Mouse (Mus musculus) C2C12 (cell line): ENCODE measurements around the gene Tmem131. TPM values are rescaled to one million over a fixed set of nuclear protein-coding genes. Genes with fewer than 3 reads are reported as not detected.
"Not testable (repeated sequence)": the region's sequence is repeated elsewhere in the genome, so short reads cannot be mapped to it uniquely, and the experiment has no call there.

ENCODE experiments used
- H3K27me3 ChIP-seq: one replicate; pipeline ENCODE4 v1.6.1; 2011; ENCODE audit not compliant: control insufficient read depth, insufficient read depth, insufficient read length
- H3K36me3 ChIP-seq: one replicate; pipeline ENCODE4 v1.6.1; 2011; ENCODE audit not compliant: control insufficient read depth, insufficient read depth
- H3K4me3 ChIP-seq: one replicate; pipeline ENCODE4 v1.5.1; 2011; ENCODE audit warnings: mild to moderate bottlenecking, control low read depth; ENCODE audit not compliant: poor library complexity, insufficient read depth, severe bottlenecking
- H3K79me2 ChIP-seq: one replicate; pipeline ENCODE4 v1.6.1; 2011; ENCODE audit not compliant: control insufficient read depth, insufficient read depth
- H3K79me3 ChIP-seq: one replicate; pipeline ENCODE4 v1.6.1; 2011; ENCODE audit warnings: low read depth, control low read depth
- H3ac ChIP-seq: one replicate; pipeline ENCODE3; 2011; ENCODE audit warnings: low read depth; ENCODE audit not compliant: control insufficient read depth, insufficient read length
- CEBPB ChIP-seq: IDR thresholded peaks from one replicate; pipeline ENCODE4 v1.6.1; 2011; ENCODE audit warnings: low read depth, mild to moderate bottlenecking, control low read depth, moderate library complexity
- CTCF ChIP-seq: IDR thresholded peaks from one replicate; pipeline ENCODE4 v1.5.1; 2011; ENCODE audit not compliant: control insufficient read depth, insufficient read depth, insufficient read length
- FOSL1 ChIP-seq: IDR thresholded peaks from one replicate; pipeline ENCODE4 v1.8.0; 2011; ENCODE audit warnings: mild to moderate bottlenecking, low read length; ENCODE audit not compliant: poor library complexity, insufficient read depth, severe bottlenecking
- MAX ChIP-seq: IDR thresholded peaks from one replicate; pipeline ENCODE4 v1.6.1; 2011; ENCODE audit warnings: mild to moderate bottlenecking, control low read depth
- MYOD1 ChIP-seq: IDR thresholded peaks from one replicate; pipeline ENCODE4 v1.6.1; 2011; ENCODE audit warnings: low read depth; ENCODE audit not compliant: control insufficient read depth, insufficient read length
- MYOG ChIP-seq: IDR thresholded peaks from one replicate; pipeline ENCODE4 v1.6.1; 2011; ENCODE audit not compliant: control insufficient read depth, insufficient read length; ENCODE audit errors: extremely low read depth
- USF1 ChIP-seq: IDR thresholded peaks from one replicate; pipeline ENCODE4 v1.6.1; 2011; ENCODE audit warnings: low read depth, mild to moderate bottlenecking, control low read depth, moderate library complexity
- polyA plus RNA-seq: library from polyadenylated mRNA; unstranded; fragments of >200 nt; fragmentation: generic; extraction: Trizol; gene quantifications from one replicate; pipeline ENCODE4 v1.2.1, GENCODE M21; 2012; ENCODE audit warnings: missing spikeins

The Tmem131 gene
- polyA plus RNA-seq, 1 experiment: 12.9 TPM

DNA sequence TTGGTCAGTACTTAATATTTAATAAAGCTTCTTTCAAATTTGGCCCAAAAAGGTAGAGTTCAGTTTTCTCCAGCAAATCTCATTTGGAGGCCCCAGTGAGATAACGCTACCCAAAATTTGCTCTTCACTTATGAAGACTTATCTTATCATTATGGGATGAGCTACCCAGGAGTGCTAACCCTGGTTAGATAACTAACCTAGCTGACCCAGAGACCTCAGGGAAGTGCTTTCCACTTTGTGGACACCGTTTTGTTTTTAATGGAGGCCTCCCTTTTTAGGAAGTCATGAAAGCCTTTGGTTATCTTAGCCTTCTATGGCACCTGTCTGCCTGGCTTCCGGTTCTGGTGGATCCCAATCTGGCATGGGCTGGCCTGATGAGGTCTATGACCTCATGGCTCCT lies 49.3 kb downstream of the Tmem131 start:
- Histone ChIP-seq H3K36me3 (no peaks in the 10 kb centered on the region), H3K4me3 (no peak overlapping the region), H3ac (no peak overlapping the region), H3K79me3 (peaks cover 38% of the 10 kb centered on the region), H3K79me2 (peaks cover 74% of the 10 kb centered on the region), H3K27me3 (no peaks in the 10 kb centered on the region)
- TF ChIP-seq MAX: no peak
- TF ChIP-seq CTCF: no peak
- TF ChIP-seq CEBPB: no peak
- TF ChIP-seq MYOD1: no peak
- TF ChIP-seq FOSL1: no peak
- TF ChIP-seq MYOG: no peak
- no peak for TF ChIP-seq USF1

DNA sequence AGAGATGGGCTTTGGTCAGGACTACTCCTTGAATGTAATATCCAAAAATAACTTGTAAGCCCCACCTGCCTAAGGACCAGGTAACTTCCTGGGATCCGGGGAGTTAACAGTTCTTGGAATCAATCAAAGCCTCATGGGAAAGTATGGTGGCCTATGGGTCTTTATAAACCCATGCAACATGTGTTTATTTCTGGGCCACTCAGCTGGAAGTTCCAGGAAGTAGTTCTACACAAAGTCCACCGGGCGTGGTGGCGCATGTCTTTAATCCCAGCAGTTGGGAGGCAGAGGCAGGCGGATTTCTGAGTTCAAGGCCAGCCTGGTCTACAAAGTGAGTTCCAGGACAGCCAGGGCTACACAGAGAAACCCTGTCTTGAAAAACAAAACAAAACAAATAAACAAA lies 49.7 kb downstream of the Tmem131 start:
- peaks cover 71% of the 10 kb centered on the region for H3K79me2 ChIP-seq
- not testable (repeated sequence) for H3K4me3 ChIP-seq, H3K27me3 ChIP-seq, H3K36me3 ChIP-seq, H3ac ChIP-seq
- H3K79me3 ChIP-seq: peaks cover 36% of the 10 kb centered on the region

GRCm38 (mm10) chr1:36893146-36893545 lies 50.3 kb downstream of the Tmem131 start:
- H3K79me3 ChIP-seq: peaks cover 32% of the 10 kb centered on the region
- H3ac ChIP-seq: no peak overlapping the region
- H3K27me3 ChIP-seq: no peaks in the 10 kb centered on the region
- H3K4me3 ChIP-seq: no peak overlapping the region
- H3K79me2 ChIP-seq: peaks cover 66% of the 10 kb centered on the region
- TF ChIP-seq MYOD1 (no peak), MAX (no peak), USF1 (no peak), FOSL1 (no peak), CEBPB (no peak), CTCF (no peak), MYOG (no peak)
- H3K36me3 ChIP-seq: peaks cover 4% of the 10 kb centered on the region

DNA sequence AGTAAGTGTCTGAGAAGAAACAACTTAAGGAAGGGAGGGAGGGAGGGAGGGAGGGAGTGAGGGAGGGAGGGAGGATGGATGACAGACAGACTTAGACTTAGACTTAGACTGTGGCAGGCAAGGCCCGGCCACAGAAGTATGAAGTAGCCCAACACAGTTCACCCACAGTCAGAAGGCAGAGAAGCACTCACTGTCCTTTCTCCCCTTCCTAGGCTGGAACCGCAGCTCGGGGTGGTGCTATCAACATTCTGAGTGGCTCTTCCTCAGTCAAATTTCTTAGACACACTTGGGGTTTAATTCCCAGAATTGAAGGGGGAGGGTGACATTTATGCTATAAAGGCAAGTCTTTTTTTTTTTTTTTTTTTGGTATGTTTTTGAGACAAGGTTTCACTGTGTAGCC lies 51.0 kb downstream of the Tmem131 start:
- TF ChIP-seq MAX: no peak
- no peak for TF ChIP-seq MYOD1
- no peak for TF ChIP-seq CTCF
- TF ChIP-seq CEBPB: no peak
- Histone ChIP-seq H3K4me3 (no peak overlapping the region), H3ac (no peak overlapping the region), H3K27me3 (no peaks in the 10 kb centered on the region), H3K79me3 (peaks cover 29% of the 10 kb centered on the region), H3K36me3 (peaks cover 4% of the 10 kb centered on the region), H3K79me2 (peaks cover 59% of the 10 kb centered on the region)

DNA sequence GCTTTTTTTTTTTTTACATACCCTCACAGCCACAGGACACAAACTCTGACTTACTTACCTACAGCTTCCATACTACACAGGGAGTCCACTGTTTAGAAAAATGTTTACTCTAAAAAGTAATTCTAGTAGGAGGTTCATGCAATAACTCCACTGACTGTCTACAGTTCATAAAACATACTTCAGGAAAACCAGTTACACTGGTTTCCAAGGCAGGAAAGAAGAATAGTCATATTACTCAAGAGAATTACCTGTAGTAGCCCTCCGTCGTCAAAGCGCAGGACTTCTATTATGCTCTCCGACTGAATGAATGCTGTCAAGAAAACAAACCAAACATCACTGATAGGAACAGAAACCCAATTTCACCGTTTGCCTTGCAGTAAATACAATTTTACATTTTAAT lies 54.5 kb downstream of the Tmem131 start:
- no peak overlapping the region for H3ac ChIP-seq
- H3K79me3 ChIP-seq: peaks cover 14% of the 10 kb centered on the region
- H3K36me3 ChIP-seq: peaks cover 10% of the 10 kb centered on the region
- H3K79me2 ChIP-seq: peaks cover 35% of the 10 kb centered on the region
- TF ChIP-seq MYOG (no peak), MYOD1 (no peak), CEBPB (no peak)
- no peaks in the 10 kb centered on the region for H3K27me3 ChIP-seq
- H3K4me3 ChIP-seq: no peak overlapping the region

DNA sequence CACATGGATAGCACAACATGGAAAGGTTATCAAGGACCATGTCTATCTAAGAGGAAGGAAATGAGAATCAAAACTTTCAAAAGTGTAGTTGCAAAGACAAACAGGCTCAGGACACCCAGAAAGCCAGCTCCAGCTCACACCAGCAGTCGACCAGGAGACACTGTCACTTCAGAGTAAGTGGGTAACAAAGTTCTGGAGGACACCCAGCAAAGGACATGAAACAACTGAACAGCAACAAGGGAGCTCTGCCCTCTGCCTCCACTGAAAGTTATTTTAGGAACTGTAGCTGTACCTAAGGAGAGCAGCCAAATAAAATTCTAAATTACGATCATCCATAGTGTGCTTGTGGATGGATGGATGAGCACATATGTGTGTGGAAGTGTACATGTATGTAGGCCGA lies 56.3 kb downstream of the Tmem131 start:
- TF ChIP-seq FOSL1 (no peak), MYOG (no peak), CEBPB (no peak), USF1 (no peak), MAX (no peak), MYOD1 (no peak), CTCF (no peak)
- Histone ChIP-seq H3ac (no peak overlapping the region), H3K4me3 (no peak overlapping the region), H3K79me3 (peaks cover 10% of the 10 kb centered on the region), H3K36me3 (peaks cover 10% of the 10 kb centered on the region), H3K79me2 (peaks cover 20% of the 10 kb centered on the region), H3K27me3 (no peaks in the 10 kb centered on the region)
